Mouse (Mus musculus) kidney, postnatal 36 days (tissue): ENCODE results near the gene Sag.

ENCODE experiments used
- DNase-seq, 2 experiments: peaks; one replicate each; pipeline ENCODE4 v3.0.0; 2021 to 2022; ENCODE audit warnings: mixed read lengths in 2 of 2

Gene Sag

GRCm38 (mm10) chr1:87854851-87855251 lies 51.4 kb downstream of the Sag start:
- no peak for DNase-seq

GRCm38 (mm10) chr1:87855522-87855921 lies 52.0 kb downstream of the Sag start:
- no peak for DNase-seq

GRCm38 (mm10) chr1:87856823-87857222 lies 53.3 kb downstream of the Sag start:
- DNase-seq = peak in 1 of 2 experiments; percentile 26

GRCm38 (mm10) chr1:87858031-87858430 lies 54.6 kb downstream of the Sag start:
- DNase-seq = no peak

- peak; percentile 55 to 74 for DNase-seq
These were observed 55.0 kb downstream of the Sag start for GRCm38 (mm10) chr1:87858529-87858928.

- DNase-seq = no peak
These were observed 60.1 kb downstream of the Sag start for GRCm38 (mm10) chr1:87863602-87864001.

GRCm38 (mm10) chr1:87864889-87865288 lies 61.4 kb downstream of the Sag start:
- DNase-seq = no peak

GRCm38 (mm10) chr1:87866672-87867071 lies 63.2 kb downstream of the Sag start:
- no peak for DNase-seq

- no peak for DNase-seq
These were observed 68.1 kb downstream of the Sag start for GRCm38 (mm10) chr1:87871546-87871945.

GRCm38 (mm10) chr1:87873081-87873480 lies 69.6 kb downstream of the Sag start:
- DNase-seq = no peak

- DNase-seq = no peak
These were observed 72.6 kb downstream of the Sag start for GRCm38 (mm10) chr1:87876065-87876464.

GRCm38 (mm10) chr1:87877552-87878283 lies 74.2 kb downstream of the Sag start:
- no peak for DNase-seq

GRCm38 (mm10) chr1:87879034-87879433 lies 75.6 kb downstream of the Sag start:
- DNase-seq = no peak

GRCm38 (mm10) chr1:87879494-87880325 lies 76.2 kb downstream of the Sag start:
- peak; percentile 91 to 94 for DNase-seq

- DNase-seq = no peak
These were observed 76.8 kb downstream of the Sag start for GRCm38 (mm10) chr1:87880326-87880627.

GRCm38 (mm10) chr1:87880856-87881255 lies 77.4 kb downstream of the Sag start:
- peak in 1 of 2 experiments; percentile 25 for DNase-seq

- DNase-seq = no peak
These were observed 78.2 kb downstream of the Sag start for GRCm38 (mm10) chr1:87881726-87882125.

- no peak for DNase-seq
These were observed 79.1 kb downstream of the Sag start for GRCm38 (mm10) chr1:87882554-87882953.

- DNase-seq = peak in 1 of 2 experiments; percentile 26
These were observed 87.5 kb downstream of the Sag start for GRCm38 (mm10) chr1:87890960-87891359.

- peak; percentile 41 to 68 for DNase-seq
These were observed 88.2 kb downstream of the Sag start for GRCm38 (mm10) chr1:87891634-87892033.

GRCm38 (mm10) chr1:87892499-87892898 lies 89.0 kb downstream of the Sag start:
- DNase-seq = peak; percentile 77 to 80

GRCm38 (mm10) chr1:87893414-87893813 lies 89.9 kb downstream of the Sag start:
- DNase-seq = no peak
